Mouse (Mus musculus): ENCODE results near the gene Myo16.
A peak's percentile ranks its signal among the peaks of the same experiment; 100 is the strongest.

Gene Myo16

GRCm38 (mm10) chr8:10526616-10527015 lies 372.9 kb downstream of the Myo16 start:
- no peak for DNase-seq (ENCODE audit: extremely low read depth, insufficient read length, low spot score)

DNA sequence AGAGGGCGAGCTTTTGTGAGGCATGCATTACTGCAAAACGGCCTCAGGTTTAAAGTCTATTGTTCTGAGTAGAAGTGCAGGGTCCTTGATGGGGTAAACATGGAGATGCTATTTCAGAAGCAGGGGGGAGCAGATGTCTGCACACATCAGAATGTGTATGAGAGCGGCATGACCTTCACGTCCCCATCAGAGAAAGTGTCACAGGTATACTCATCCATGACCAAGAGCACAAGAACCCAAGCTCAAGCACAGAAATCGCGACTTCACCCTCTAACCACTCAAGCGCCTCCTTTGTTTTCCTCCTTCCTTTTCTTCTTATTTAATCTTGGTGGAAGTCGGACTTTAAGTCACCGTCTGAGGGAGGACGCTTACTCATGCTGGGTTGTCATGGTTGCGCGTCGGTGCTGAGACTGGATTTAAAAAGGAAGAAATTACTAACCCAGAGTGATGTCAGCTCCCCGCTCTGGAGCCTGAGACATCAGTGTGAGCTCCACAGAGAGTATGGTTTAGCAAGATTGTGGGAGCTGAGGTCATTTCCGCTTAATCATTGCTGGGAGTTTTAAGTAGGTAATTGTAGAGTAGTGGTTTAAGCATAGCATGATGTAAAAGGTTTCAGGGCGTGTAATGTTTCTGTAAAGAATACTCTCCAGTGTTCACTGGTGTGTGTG lies 381.0 kb downstream of the Myo16 start:
- DNase-seq (ENCODE audit: extremely low read depth, insufficient read length, low spot score): peak; percentile 69

- DNase-seq (ENCODE audit: extremely low read depth, insufficient read length, low spot score): no peak
These were observed 384.6 kb downstream of the Myo16 start for GRCm38 (mm10) chr8:10538319-10538718.

GRCm38 (mm10) chr8:10539665-10540064 lies 386.0 kb downstream of the Myo16 start:
- no peak for DNase-seq (ENCODE audit: extremely low read depth, insufficient read length, low spot score)

DNA sequence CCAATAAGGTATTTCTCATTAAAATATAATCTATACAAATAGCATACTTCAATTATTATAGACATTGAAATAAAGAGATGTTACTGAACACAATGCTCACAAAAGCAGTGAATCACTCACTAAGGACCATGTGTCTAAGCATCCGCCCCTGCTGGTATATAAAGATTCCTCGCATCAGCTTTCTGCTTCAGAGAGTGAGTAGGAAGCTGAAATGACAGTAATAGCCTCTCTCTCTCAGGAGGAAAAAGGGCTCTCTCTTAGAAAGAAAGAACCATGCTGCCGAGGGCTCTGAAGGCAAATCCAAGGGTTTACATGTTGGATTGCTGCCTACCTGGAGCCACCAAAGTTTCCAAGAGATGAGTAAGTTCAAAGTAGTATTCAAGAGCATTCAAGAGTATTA lies 392.2 kb downstream of the Myo16 start:
- no peak for DNase-seq (ENCODE audit: extremely low read depth, insufficient read length, low spot score)

- no peak for DNase-seq (ENCODE audit: extremely low read depth, insufficient read length, low spot score)
These were observed 392.8 kb downstream of the Myo16 start for GRCm38 (mm10) chr8:10546519-10546918.

GRCm38 (mm10) chr8:10548003-10548584 lies 394.4 kb downstream of the Myo16 start:
- no peak for DNase-seq (ENCODE audit: extremely low read depth, insufficient read length, low spot score)

- no peak for DNase-seq (ENCODE audit: extremely low read depth, insufficient read length, low spot score)
These were observed 395.7 kb downstream of the Myo16 start for GRCm38 (mm10) chr8:10549434-10549833.

- DNase-seq (ENCODE audit: extremely low read depth, insufficient read length, low spot score): no peak
These were observed 404.2 kb downstream of the Myo16 start for GRCm38 (mm10) chr8:10557961-10558360.

DNA sequence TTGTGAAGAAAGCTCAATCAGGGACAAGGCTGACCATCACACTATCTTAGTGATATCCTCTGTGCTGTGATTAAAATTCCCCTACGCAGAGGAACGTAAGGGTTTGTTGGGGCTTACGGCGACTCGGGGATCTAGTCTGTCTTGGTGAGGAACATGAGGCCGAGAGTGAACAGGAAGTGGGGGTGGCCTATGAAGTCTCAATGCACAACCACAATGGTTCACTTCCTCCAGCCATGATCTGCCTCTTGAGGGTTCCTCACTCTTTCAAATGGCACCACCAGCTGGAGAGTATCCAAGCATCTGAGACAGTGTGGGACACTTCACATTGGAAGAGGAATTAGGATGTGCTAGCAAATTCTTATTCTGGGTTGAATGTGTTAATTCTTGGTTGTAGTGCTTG lies 405.8 kb downstream of the Myo16 start:
- DNase-seq (ENCODE audit: extremely low read depth, insufficient read length, low spot score): no peak

GRCm38 (mm10) chr8:10561616-10562015 lies 407.9 kb downstream of the Myo16 start:
- no peak for DNase-seq (ENCODE audit: extremely low read depth, insufficient read length, low spot score)

GRCm38 (mm10) chr8:10562046-10562445 lies 408.3 kb downstream of the Myo16 start:
- DNase-seq (ENCODE audit: extremely low read depth, insufficient read length, low spot score): no peak

- DNase-seq (ENCODE audit: extremely low read depth, insufficient read length, low spot score): no peak
These were observed 408.9 kb downstream of the Myo16 start for GRCm38 (mm10) chr8:10562636-10563035.

DNA sequence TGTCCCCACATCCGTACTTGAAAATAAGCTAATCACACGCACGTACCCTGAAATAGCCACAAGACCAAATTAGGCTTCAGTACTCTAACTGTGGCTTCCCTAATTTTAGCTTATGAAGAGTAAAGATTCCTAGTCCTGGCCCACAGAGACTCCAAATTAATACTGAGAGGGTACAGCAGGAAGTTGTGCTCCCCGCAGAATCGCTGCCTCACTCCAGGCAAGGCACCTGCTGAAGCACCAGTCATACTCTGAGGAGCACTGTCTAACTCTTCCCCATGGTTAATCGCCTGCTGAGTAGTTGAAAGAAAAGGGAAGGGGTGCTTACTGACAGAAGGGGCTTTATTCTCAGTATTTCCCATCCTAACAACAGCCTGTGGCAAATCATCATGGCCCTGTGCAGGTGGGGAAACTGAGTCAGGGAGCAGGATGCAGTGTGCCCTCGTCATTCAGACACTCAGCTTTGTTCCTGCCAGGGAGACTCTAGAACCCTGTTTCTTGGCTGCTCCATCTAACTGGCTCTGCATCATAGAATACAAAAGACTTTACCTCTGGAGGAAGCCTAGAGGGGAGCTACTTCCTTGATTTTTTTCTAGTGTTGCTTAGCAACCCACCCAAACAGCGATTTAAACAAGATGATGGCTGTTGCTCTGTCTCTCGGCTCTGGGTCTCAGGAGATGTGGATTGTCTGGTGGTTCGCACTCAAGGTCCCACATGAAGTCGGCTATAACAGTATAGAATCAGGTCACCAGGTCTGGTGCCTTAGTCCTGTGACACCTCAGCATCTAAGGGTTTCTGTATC lies 411.7 kb downstream of the Myo16 start:
- no peak for DNase-seq (ENCODE audit: extremely low read depth, insufficient read length, low spot score)

- no peak for DNase-seq (ENCODE audit: extremely low read depth, insufficient read length, low spot score)
These were observed 414.7 kb downstream of the Myo16 start for GRCm38 (mm10) chr8:10568448-10568847.

DNA sequence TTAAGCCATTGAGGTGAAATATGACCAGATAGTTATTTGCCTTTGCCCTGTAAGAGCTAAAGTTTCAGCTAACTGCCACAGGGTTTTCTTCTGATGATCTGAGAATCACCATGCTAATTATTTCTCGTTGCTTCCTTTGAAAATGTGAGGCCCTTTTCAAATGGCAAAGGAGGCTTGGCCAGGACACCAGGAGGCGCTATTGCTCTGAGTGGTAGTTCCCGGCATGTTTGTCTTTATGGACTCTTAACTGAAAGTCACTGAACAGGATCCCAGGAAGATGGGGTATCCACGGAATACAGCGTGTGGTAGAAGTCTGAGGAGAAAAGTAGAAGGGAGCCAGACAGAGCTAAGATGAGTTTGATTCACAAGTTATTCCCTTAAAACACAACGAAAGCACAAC lies 420.4 kb downstream of the Myo16 start:
- peak; percentile 35 for DNase-seq (ENCODE audit: extremely low read depth, insufficient read length, low spot score)

DNA sequence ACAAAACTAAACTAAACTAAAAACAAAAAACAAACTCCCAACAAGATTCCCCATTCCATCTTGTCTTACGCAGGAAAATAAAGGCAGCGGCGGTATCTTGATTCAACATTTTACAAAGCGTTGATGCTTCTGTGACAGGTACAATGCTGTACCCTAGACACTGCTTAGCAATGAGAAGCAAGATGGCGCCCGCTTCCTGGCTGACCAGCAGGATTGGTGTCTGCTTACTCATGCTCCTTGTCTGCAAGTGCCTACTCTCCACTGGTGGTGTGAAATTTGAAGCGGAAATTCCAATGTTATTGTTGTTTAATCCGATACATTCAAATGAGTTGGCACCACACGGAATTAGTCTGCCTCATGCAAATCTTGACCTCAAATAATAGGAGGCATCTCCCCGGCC lies 421.5 kb downstream of the Myo16 start:
- no peak for DNase-seq (ENCODE audit: extremely low read depth, insufficient read length, low spot score)

GRCm38 (mm10) chr8:10586956-10587744 lies 433.4 kb downstream of the Myo16 start:
- DNase-seq (ENCODE audit: extremely low read depth, insufficient read length, low spot score): no peak

DNA sequence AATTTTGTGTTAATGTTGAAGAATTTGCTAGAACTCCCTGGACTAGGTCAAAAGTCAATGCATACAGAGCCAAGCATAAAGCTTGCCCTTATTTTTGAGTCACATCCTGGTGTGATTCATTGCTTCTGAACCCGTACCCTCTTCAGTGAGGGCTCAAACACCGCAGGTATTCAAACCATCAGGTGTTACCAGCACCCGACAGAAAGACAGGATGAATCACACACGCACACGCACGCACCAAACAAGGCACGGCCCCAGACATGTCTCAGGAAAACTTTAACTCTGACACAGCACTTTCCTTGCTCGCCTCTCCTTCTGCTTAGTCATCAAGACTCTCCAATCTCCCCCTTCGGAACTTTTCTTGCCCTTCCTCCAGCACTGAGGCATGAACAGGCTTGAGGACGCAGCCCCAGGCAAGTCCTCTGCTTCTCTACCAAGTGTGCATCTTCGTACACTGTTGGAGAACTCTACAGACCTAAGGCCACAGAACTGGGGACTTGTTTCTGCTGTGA lies 435.8 kb downstream of the Myo16 start:
- peak; percentile 65 for DNase-seq (ENCODE audit: extremely low read depth, insufficient read length, low spot score)

- no peak for DNase-seq (ENCODE audit: extremely low read depth, insufficient read length, low spot score)
These were observed 439.2 kb downstream of the Myo16 start for GRCm38 (mm10) chr8:10592917-10593316.

GRCm38 (mm10) chr8:10596353-10596752 lies 442.6 kb downstream of the Myo16 start:
- no peak for DNase-seq (ENCODE audit: extremely low read depth, insufficient read length, low spot score)
